Mouse (Mus musculus): ENCODE measurements around the gene Stt3a. TPM values are rescaled to one million over a fixed set of nuclear protein-coding genes. Genes with fewer than 3 reads are reported as not detected.

The Stt3a gene
- polyA plus RNA-seq (2016; fragmentation: Nextera tagmentation; extraction: Ambion mirVana), result 134 and 155 TPM in 2 replicates

- WGBS, result under 1% methylated on average over 60 of the region's 60 CpGs
Measured at GRCm38 (mm10) chr9:36767203-36768143, at the start of gene Stt3a. TSS of gene Stt3a (minus strand) at chr9:36767679.

GRCm38 (mm10) chr9:36814486-36814885 is 47.0 kb upstream of the Stt3a start:
- peaks cover 4% of the 10 kb centered on the region; the same call in 1 of the 2 replicates for H3K4me1 ChIP-seq (replicated peaks)
- WGBS, result 75% methylated on average over 3 of the region's 3 CpGs
- no peaks in the 10 kb centered on the region for H3K36me3 ChIP-seq
- DNase-seq (ENCODE audit: low spot score), result no peak
- no peak overlapping the region for H3K4me3 ChIP-seq
- H3K27me3 ChIP-seq (ENCODE audit: insufficient read depth, poor library complexity, severe bottlenecking), result no peaks in the 10 kb centered on the region
- H3K9me3 ChIP-seq, result no peaks in the 10 kb centered on the region
- no peak overlapping the region for H3K27ac ChIP-seq

More at GRCm38 (mm10) chr9:36767203-36768143, at the start of gene Stt3a:
- Histone ChIP-seq H3K27me3 (ENCODE audit: insufficient read depth, poor library complexity, severe bottlenecking) (no peaks in the 10 kb centered on the region), H3K4me3 (peak within 1 kb of the TSS; percentile 93), H3K4me1 (replicated peaks) (peaks cover 18% of the 10 kb centered on the region), H3K9me3 (no peaks in the 10 kb centered on the region), H3K27ac (peak within 1 kb of the TSS; percentile 93), H3K36me3 (peaks cover 25% of the 10 kb centered on the region)
- peak; percentile 98 for DNase-seq (ENCODE audit: low spot score)

- Histone ChIP-seq H3K4me3 (no peak overlapping the region), H3K36me3 (no peaks in the 10 kb centered on the region), H3K9me3 (no peaks in the 10 kb centered on the region), H3K27ac (no peak overlapping the region), H3K27me3 (ENCODE audit: insufficient read depth, poor library complexity, severe bottlenecking) (no peaks in the 10 kb centered on the region), H3K4me1 (replicated peaks) (0 out of 2 replicates have a peak, but pooled peaks cover 3% of the 10 kb centered on the region)
- no peak for DNase-seq (ENCODE audit: low spot score)
- WGBS, result 91% methylated on average over 5 of the region's 5 CpGs
Measured at GRCm38 (mm10) chr9:36808126-36808785, 40.8 kb upstream of the Stt3a start.

GRCm38 (mm10) chr9:36805256-36805975 is 37.9 kb upstream of the Stt3a start:
- H3K36me3 ChIP-seq, result no peaks in the 10 kb centered on the region
- no peaks in the 10 kb centered on the region for H3K9me3 ChIP-seq
- no peak overlapping the region for H3K4me3 ChIP-seq
- H3K27ac ChIP-seq, result no peak overlapping the region
- WGBS, result 94% methylated on average over 3 of the region's 3 CpGs
- no peaks in the 10 kb centered on the region for H3K27me3 ChIP-seq (ENCODE audit: insufficient read depth, poor library complexity, severe bottlenecking)
- H3K4me1 ChIP-seq (replicated peaks), result 0 out of 2 replicates have a peak, but pooled peaks cover 3% of the 10 kb centered on the region
- no peak for DNase-seq (ENCODE audit: low spot score)

- H3K27me3 ChIP-seq (ENCODE audit: insufficient read depth, poor library complexity, severe bottlenecking), result no peaks in the 10 kb centered on the region
- 0 out of 2 replicates have a peak, but pooled peaks cover 3% of the 10 kb centered on the region for H3K4me1 ChIP-seq (replicated peaks)
- no peak for DNase-seq (ENCODE audit: low spot score)
- 92% methylated on average over 3 of the region's 3 CpGs for WGBS
- H3K27ac ChIP-seq, result no peak overlapping the region
- no peak overlapping the region for H3K4me3 ChIP-seq
- H3K36me3 ChIP-seq, result no peaks in the 10 kb centered on the region
- H3K9me3 ChIP-seq, result no peaks in the 10 kb centered on the region
Measured at GRCm38 (mm10) chr9:36803926-36804325, 36.4 kb upstream of the Stt3a start.

DNA sequence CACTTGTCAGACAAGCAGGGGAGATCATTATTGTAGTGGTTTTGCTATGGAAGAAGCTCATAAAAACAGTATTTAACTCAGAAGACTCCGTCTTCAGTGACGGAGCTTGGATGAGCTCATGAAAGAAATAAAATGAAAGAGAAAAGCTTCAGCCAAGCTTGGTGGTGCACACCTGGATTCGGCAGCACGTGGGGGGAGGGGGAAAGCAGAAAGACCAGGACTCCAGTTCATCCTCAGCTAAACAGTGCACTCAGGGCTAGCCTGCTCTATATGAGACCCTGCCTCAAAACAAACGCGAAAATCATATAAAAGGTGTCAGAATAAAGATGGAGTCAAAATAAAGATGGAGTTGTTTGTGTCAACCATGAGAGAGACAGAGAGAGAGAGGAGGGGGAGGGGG is 35.9 kb upstream of the Stt3a start:
- 0 out of 2 replicates have a peak, but pooled peaks cover 3% of the 10 kb centered on the region for H3K4me1 ChIP-seq (replicated peaks)
- no peaks in the 10 kb centered on the region for H3K9me3 ChIP-seq
- H3K27ac ChIP-seq, result no peak overlapping the region
- DNase-seq (ENCODE audit: low spot score), result no peak
- WGBS, result 81% methylated on average over 6 of the region's 6 CpGs
- H3K36me3 ChIP-seq, result no peaks in the 10 kb centered on the region
- H3K27me3 ChIP-seq (ENCODE audit: insufficient read depth, poor library complexity, severe bottlenecking), result no peaks in the 10 kb centered on the region
- no peak overlapping the region for H3K4me3 ChIP-seq

DNA sequence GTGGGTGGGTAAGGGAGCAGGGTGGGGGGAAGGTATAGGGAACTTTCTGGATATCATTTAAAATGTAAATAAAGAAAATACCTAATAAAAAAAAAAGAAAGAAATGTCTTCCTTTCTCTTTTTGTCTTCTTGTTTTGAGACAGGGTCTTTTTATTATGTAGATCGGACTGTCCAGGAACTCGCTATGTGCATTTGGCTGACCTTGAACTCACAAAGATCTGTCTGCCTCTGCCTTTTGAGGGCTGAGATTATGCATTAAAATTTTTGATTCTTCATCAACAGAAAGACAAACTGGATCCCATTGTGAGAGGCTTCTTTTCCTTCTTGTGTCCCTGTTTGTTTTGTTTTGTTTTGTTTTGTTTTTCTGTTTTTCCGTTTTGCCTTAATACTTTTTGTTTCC is 35.5 kb upstream of the Stt3a start:
- Histone ChIP-seq H3K4me3 (no peak overlapping the region), H3K27ac (no peak overlapping the region), H3K27me3 (ENCODE audit: insufficient read depth, poor library complexity, severe bottlenecking) (no peaks in the 10 kb centered on the region), H3K36me3 (no peaks in the 10 kb centered on the region), H3K4me1 (replicated peaks) (0 out of 2 replicates have a peak, but pooled peaks cover 3% of the 10 kb centered on the region), H3K9me3 (no peaks in the 10 kb centered on the region)
- WGBS, result 84% methylated on average over 3 of the region's 3 CpGs
- no peak for DNase-seq (ENCODE audit: low spot score)

DNA sequence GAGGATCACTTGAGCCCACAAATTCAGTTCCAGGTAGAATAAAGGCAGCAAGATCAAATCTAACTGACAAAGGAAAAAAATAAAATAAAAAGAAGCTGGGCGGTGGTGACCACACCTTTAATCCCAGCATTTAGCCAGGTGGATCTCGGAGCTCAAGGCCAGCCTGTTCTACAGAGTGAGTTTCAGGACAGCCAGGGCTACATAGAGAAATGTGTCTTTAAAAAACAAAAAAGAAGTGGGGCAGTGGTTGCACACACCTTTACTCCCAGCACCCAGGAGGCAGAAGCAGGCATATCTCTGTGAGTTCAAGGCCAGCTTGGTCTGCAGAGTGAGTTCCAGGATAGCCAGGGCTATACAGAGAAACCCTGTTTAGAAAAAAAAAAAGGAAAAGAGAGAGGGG is 34.5 kb upstream of the Stt3a start:
- H3K9me3 ChIP-seq, result no peaks in the 10 kb centered on the region
- H3K27me3 ChIP-seq (ENCODE audit: insufficient read depth, poor library complexity, severe bottlenecking), result no peaks in the 10 kb centered on the region
- H3K27ac ChIP-seq, result no peak overlapping the region
- no peak overlapping the region for H3K4me3 ChIP-seq
- no peaks in the 10 kb centered on the region for H3K36me3 ChIP-seq
- DNase-seq (ENCODE audit: low spot score), result no peak
- peaks cover 8% of the 10 kb centered on the region; the same call in 1 of the 2 replicates for H3K4me1 ChIP-seq (replicated peaks)
- 79% methylated on average over 2 of the region's 2 CpGs for WGBS

GRCm38 (mm10) chr9:36796781-36797555 is 29.5 kb upstream of the Stt3a start, which contains the start of gene Ei24:
TSS of gene Ei24 (minus strand) at chr9:36797393.
- DNase-seq (ENCODE audit: low spot score), result peak; percentile 93
- no peaks in the 10 kb centered on the region for H3K27me3 ChIP-seq (ENCODE audit: insufficient read depth, poor library complexity, severe bottlenecking)
- under 1% methylated on average over 66 of the region's 66 CpGs for WGBS
- peaks cover 10% of the 10 kb centered on the region for H3K36me3 ChIP-seq
- peak within 1 kb of the TSS; percentile 96 for H3K27ac ChIP-seq
- no peaks in the 10 kb centered on the region for H3K9me3 ChIP-seq
- H3K4me1 ChIP-seq (replicated peaks), result peaks cover 26% of the 10 kb centered on the region
- peak within 1 kb of the TSS; percentile 96 for H3K4me3 ChIP-seq

GRCm38 (mm10) chr9:36796224-36796623 is 28.7 kb upstream of the Stt3a start:
- H3K27ac ChIP-seq, result no peak overlapping the region
- peaks cover 26% of the 10 kb centered on the region for H3K4me1 ChIP-seq (replicated peaks)
- WGBS, result 30% methylated on average over 5 of the region's 5 CpGs
- no peak for DNase-seq (ENCODE audit: low spot score)
- H3K36me3 ChIP-seq, result peaks cover 17% of the 10 kb centered on the region
- no peaks in the 10 kb centered on the region for H3K27me3 ChIP-seq (ENCODE audit: insufficient read depth, poor library complexity, severe bottlenecking)
- H3K4me3 ChIP-seq, result peak overlapping the region; percentile 96
- H3K9me3 ChIP-seq, result no peaks in the 10 kb centered on the region

DNA sequence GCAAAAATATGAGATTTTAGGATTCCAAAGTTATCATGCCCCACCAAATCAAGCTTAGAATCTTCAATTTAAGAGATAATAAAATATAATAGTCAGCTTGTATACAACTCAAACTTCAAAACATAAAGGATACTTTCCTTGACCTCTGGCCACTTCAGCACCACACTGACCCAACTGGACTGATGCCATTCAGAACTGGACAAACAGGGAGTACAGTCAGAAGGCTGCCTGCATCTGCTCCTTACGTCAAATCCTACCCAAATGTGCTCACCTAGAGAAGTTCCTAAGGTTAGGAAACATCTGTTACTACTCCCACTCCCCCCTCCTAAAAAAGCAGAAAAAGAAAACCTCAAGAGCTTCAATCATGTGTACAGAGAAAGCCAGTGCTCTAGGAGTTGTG is 28.1 kb upstream of the Stt3a start:
- H3K27ac ChIP-seq, result no peak overlapping the region
- H3K27me3 ChIP-seq (ENCODE audit: insufficient read depth, poor library complexity, severe bottlenecking), result no peaks in the 10 kb centered on the region
- H3K4me3 ChIP-seq, result no peak overlapping the region; the same call in 1 of the 2 replicates
- peaks cover 26% of the 10 kb centered on the region for H3K4me1 ChIP-seq (replicated peaks)
- H3K36me3 ChIP-seq, result peaks cover 24% of the 10 kb centered on the region
- WGBS, result 87% methylated on average over 1 of the region's 1 CpGs
- DNase-seq (ENCODE audit: low spot score), result no peak
- H3K9me3 ChIP-seq, result no peaks in the 10 kb centered on the region

DNA sequence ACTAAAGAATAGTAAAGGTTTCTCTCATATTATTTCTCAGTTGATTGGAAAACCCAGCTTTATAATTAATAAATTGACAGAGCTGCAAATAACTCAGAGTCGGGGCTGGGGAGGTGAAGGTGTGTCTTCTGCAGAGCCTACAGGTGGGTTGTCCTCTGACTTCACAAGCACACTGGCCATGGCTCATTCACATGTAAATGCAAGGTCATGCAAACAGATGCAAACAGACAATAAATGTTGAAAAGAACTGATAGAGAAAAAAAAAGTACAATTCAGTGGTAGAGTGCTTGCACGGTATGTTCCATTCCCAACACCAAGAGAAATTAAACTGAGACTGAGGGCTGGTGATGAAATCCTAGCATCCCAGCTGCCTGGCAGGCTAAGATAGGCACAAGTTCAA is 27.0 kb upstream of the Stt3a start:
- Histone ChIP-seq H3K4me3 (no peak overlapping the region), H3K9me3 (no peaks in the 10 kb centered on the region), H3K4me1 (replicated peaks) (peaks cover 26% of the 10 kb centered on the region), H3K27me3 (ENCODE audit: insufficient read depth, poor library complexity, severe bottlenecking) (no peaks in the 10 kb centered on the region), H3K36me3 (peaks cover 35% of the 10 kb centered on the region), H3K27ac (no peak overlapping the region)
- WGBS, result 89% methylated on average over 2 of the region's 2 CpGs
- no peak for DNase-seq (ENCODE audit: low spot score)
